Mouse (Mus musculus) gonadal fat pad, adult 2 months (tissue): ENCODE measurements around the gene Ptgr1. TPM values are rescaled to one million over a fixed set of nuclear protein-coding genes. Genes with fewer than 3 reads are reported as not detected.

Experiments
- DNase-seq: peaks from one replicate; pipeline ENCODE4 v3.0.0-alpha.2; 2012; ENCODE audit warnings: low read depth
- polyA plus RNA-seq: library from polyadenylated mRNA; depleted of rRNA; stranded (reverse); fragments of >200 nt; gene quantifications from 2 replicates; pipeline ENCODE4 v1.2.3, GENCODE M21; 2012; rRNA removed

Ptgr1 gene
- polyA plus RNA-seq = 6.7 and 6.8 TPM in 2 replicates

- DNase-seq = no peak
Measured at GRCm38 (mm10) chr4:58986540-58987190, at the start of gene Ptgr1. Ptgr1 (minus strand) TSS chr4:58987119.

- no peak for DNase-seq
Measured at GRCm38 (mm10) chr4:59035786-59036350, 48.9 kb upstream of the Ptgr1 start.

DNA sequence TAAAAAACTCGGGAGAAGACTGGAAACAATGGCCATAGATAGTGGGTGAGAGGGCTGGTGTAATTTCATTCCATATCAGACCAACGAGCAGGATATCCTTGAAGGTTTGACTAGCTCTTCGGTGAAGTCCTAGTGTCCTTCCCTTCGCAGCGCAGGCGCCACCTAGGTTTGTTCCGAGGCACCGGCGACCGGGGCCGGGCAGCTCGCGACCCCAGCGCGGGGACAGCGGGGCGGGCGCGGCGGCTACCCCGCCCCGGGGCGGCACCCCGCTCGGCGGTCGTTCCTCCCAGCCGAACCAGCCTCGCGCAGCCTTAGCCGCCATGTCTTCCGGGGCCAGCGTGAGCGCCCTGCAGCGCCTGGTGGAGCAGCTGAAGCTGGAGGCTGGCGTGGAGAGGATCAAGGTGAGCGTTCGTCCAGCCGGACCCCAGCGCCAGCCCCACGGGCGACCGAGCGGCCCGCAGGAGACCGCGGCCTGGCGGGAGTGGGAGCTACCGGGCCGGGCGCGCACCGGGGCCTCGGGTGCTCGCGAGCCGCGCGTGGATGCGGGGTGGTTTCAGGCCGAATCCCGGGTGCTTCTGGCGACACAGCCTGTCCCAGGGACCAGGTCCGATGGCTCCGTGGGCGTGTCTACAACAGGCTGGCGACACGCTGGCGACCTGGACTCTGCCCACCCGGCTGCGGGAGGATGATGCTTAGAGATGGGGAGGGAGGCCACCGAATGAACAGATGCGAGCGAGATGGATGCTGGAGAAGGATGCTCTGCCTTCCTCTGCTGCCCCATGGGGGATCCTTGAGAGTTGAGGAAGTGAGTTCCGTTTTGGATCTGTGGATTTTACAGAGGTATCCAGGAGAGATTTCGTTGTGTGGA, 48.2 kb upstream of the Ptgr1 start, which contains the start of gene Gng10:
TSS of gene Gng10 (plus strand) at position 171 of the 868 bp plus-strand sequence.
- DNase-seq = no peak

DNA sequence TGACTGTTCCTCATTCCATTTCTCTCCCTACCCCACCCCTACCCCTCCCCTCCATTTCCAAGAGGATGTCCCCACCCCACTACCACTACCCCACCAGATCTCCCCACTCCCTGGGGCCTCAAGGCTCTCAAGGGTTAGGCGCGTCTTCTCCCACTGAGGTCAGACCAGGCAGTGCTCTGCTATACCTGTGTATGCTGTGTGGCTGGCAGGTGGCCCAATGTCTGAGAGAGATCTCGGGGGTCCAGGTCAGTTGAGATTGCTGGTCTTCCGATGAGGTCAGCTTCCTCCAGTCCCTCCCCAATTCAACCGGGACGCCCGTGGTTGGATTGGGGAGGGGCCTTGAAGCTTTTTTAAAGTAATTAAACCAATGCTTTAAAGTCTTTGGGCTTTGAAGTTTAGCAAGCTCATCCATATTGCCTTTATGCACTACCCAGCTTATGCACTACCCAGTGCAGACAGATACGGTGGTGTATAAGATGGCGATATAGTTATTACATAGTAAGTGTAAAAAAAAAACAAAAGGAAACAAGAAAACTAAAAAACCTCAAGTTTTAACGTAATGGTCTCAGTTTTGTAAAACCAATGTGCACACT, 47.5 kb upstream of the Ptgr1 start:
- DNase-seq = no peak

DNA sequence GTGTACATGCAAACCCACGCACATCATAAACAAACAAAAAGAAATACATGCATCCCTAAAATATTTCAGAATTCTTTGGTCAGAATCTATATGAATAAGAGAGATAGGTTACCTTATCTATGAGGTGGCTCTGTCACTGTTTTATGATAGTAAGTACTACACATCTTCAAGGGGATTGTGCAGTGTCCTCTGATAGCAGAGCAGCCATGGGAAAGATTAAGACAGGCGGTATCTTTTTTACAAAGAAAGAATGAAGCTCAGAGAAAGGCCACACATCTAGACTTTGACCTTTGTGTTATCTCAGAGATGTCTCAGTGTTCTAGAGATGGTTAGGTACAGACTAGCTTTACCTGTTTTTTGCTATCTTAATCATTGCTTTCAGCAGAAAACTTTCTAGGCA, 30.0 kb upstream of the Ptgr1 start:
- DNase-seq = no peak

DNA sequence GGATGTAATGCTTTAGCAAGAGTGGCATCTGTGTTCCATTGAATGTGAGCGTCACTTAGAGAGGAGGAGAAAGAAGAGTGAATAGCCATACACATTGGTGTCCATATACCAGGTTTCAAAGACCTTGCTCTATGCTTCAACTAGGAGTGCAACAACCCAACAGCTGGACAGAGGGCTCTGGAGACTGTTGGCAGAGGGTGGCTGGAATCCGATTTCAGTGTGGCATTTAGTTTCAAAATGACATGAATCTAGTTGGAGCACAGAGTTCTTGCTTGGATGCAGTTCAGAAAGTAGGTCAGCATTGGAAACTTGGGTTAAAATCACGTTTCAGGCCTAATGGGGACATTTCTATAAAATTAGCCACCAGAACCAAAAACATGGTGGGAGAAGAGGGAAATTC, 28.3 kb upstream of the Ptgr1 start:
- DNase-seq = no peak

GRCm38 (mm10) chr4:59011446-59011845, 24.5 kb upstream of the Ptgr1 start:
- no peak for DNase-seq

DNA sequence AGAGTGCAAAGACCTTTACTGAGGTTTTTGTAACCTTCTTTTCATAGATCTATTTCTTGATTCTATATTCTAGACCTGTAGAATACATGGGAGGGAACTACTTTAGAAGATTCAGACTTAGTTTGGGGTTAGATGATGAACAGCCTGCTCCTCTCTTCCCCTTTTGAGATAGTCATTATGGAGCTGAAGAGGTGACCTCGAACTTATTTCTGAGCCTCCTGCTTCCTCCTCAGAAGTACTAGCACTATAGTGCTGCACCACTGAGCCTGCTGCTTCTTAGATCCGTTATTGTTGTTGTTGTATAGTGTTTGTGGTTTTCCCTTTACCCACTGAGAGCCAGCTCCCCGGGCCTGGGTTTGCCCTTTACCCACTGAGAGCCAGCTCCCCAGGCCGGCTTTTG, 22.8 kb upstream of the Ptgr1 start:
- no peak for DNase-seq

DNA sequence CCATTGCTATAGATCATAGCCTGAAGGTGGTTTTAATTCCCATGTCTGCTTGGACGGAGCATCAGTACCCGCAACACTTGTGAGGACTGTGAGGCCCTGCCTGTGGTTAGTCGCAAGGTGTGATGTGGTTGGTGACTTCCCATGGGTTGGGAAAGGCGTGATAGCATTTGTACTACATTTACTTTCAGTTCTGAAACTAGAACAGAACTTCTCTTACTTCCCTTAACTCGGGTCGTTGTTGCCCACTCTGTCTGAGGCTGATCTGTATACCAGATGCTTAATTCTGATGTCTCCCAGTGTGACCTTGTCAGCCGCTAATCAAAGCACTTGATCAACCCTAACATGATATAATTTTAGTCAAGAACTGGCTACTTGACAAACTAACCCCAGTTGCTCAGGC, 22.3 kb upstream of the Ptgr1 start:
- DNase-seq = no peak

DNA sequence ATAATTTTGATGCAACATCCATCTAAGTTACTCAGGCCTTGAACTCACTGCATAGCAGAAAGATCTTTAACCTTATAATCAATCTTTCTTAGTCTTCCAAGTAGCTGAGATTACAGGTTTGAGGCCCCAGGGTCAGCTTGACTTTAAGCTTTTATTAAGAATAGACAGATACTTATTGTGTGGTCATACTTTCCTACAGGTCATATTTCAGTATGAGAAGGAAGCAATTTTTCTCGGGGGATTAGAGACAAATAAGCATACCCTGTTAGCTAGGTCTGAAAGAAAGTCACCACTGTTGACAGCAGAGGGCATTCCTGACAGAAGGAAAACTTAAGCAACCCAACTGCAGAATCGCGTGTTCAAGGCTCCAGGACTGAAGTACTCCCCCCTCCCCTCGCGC, 21.1 kb upstream of the Ptgr1 start:
- no peak for DNase-seq

GRCm38 (mm10) chr4:59007016-59007415, 20.1 kb upstream of the Ptgr1 start:
- DNase-seq = no peak

- no peak for DNase-seq
Measured at GRCm38 (mm10) chr4:59006211-59006610, 19.3 kb upstream of the Ptgr1 start.

GRCm38 (mm10) chr4:59003806-59004200, 16.9 kb upstream of the Ptgr1 start:
- DNase-seq = no peak

- DNase-seq = no peak
Measured at GRCm38 (mm10) chr4:59002948-59003805, 16.3 kb upstream of the Ptgr1 start, which contains the start of gene Gm20503. Gm20503 (plus strand) TSS chr4:59003210.

- DNase-seq = no peak
Measured at GRCm38 (mm10) chr4:59000614-59001013, 13.7 kb upstream of the Ptgr1 start.

DNA sequence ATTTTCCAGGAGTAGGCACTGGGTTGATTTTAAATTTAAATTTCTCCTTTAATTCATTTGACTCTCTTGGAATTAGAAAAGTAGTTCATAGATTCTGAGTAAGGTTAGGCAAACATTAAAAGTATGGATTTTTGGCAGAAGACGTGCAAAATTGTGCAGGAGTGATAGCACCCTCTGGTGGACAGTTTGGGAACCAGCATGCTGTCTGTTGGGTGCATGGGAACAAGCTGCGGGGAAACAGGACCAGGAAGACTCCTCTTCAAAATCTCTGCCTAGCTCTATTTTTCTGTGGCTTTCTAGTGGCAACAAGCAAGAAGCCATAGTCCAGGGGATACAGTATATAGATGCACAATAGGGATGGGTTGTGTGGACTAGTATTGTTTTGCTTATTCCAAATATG, 12.8 kb upstream of the Ptgr1 start:
- no peak for DNase-seq

DNA sequence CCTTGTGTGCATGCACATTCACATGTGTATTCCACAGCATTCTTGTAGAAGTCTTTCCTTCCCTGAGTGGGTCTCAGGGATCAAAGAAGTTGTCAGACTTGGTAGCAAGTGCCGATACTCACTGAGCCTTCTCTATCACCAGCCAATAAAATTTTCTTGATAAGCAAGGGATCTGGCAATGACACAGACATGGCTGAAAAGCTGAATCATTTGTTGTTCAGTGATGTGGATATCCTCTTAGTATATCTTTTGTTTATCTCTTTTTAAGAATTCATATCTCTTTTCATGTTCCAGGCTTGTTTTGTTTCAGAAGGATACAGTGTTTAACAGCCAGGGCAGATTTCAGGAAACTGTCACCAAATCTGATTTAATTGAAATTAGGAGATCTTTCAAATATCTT, 11.8 kb upstream of the Ptgr1 start:
- DNase-seq = no peak

DNA sequence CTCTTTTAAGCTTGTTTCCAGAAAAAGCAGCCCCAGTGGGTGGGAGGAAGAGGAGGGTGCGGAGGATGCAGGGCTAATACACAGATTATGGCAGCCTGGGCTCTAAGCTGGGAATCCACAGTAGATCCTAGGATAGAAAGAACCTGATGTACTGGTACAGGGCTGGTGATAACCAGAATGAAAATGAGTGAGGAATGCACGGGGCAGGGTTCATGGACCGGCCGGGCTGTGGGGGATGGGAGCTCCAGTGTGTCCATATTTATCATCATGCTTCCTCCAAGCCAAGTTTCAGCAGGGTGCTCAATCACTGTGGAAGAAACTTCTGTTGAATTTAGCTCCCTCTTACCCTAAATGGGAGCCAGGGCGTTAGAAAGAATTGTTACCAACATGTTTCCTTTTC, 10.2 kb upstream of the Ptgr1 start:
- no peak for DNase-seq

- DNase-seq = no peak
Measured at GRCm38 (mm10) chr4:58995251-58995693, 8.4 kb upstream of the Ptgr1 start.

DNA sequence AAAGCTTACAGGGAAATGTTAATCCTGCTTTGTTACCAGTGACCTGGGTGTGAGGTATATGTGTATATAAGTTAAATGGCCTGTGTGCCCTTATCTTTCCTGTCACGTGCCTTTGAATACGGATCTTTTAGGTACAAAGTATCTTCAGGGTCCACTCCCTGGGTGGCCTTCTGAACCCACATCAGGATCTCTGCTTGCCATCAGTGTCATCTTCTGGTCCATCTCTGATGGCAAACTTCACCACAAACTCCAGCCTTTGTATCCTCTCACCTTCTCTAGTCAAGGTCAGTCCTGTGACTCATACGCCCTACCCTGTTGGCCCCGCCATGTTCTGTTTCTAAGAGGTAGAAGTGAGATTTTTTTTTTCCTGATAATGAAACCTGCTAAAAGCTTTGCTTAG, 7.8 kb upstream of the Ptgr1 start, which contains the start of gene Dnajc25:
TSS of gene Dnajc25 (plus strand) at position 301 of the 400 bp plus-strand sequence.
- no peak for DNase-seq

GRCm38 (mm10) chr4:58992195-58992594, 5.3 kb upstream of the Ptgr1 start:
- no peak for DNase-seq
